Mouse (Mus musculus) midbrain, embryonic 10.5 days (tissue): ENCODE data around the gene C1qtnf1. TPM values are rescaled to one million over a fixed set of nuclear protein-coding genes. Genes with fewer than 3 reads are reported as not detected.

Experiments
- DNase-seq: peaks from one replicate; pipeline ENCODE4 v3.0.0-alpha.2; 2017; ENCODE audit warnings: low spot score
- H3K27ac ChIP-seq: fragments of 300-500 bp; sonication (generic); replicated peaks from 2 replicates; pipeline ENCODE4 v1.5.1; 2016; ENCODE audit warnings: mild to moderate bottlenecking
- H3K27me3 ChIP-seq: fragments of 300-500 bp; sonication (generic); 2 replicates; pipeline ENCODE4 v1.6.1; 2016; ENCODE audit warnings: low read depth, mild to moderate bottlenecking; ENCODE audit not compliant: poor library complexity, severe bottlenecking
- H3K36me3 ChIP-seq: fragments of 300-500 bp; sonication (generic); 2 replicates; pipeline ENCODE4 v1.6.1; 2016; ENCODE audit warnings: mild to moderate bottlenecking, moderate library complexity
- H3K4me1 ChIP-seq: fragments of 300-500 bp; sonication (generic); 2 replicates; pipeline ENCODE4 v1.6.1; 2016
- H3K4me3 ChIP-seq: fragments of 300-500 bp; sonication (generic); 2 replicates; pipeline ENCODE4 v1.5.1; 2016; ENCODE audit warnings: mild to moderate bottlenecking, moderate library complexity
- H3K9me3 ChIP-seq: fragments of 300-500 bp; sonication (generic); replicated peaks from 2 replicates; pipeline ENCODE4 v1.6.1; 2016; ENCODE audit warnings: mild to moderate bottlenecking
- WGBS: fragments of 180-500 bp; shearing (Covaris S2); methylation state at CpG from one replicate; pipeline ENCODE4 v1.1.7; 2016; 5-methylcytosine and 5-hydroxymethylcytosine counted together
- polyA plus RNA-seq: library from polyadenylated mRNA; unstranded; fragments of >200 nt; fragmentation: Nextera tagmentation; extraction: Ambion mirVana; gene quantifications from 2 replicates; pipeline ENCODE4 v1.2.1, GENCODE M21; 2016

Gene C1qtnf1
- polyA plus RNA-seq, 1 experiment from 2014 or later = 2.0 TPM

DNA sequence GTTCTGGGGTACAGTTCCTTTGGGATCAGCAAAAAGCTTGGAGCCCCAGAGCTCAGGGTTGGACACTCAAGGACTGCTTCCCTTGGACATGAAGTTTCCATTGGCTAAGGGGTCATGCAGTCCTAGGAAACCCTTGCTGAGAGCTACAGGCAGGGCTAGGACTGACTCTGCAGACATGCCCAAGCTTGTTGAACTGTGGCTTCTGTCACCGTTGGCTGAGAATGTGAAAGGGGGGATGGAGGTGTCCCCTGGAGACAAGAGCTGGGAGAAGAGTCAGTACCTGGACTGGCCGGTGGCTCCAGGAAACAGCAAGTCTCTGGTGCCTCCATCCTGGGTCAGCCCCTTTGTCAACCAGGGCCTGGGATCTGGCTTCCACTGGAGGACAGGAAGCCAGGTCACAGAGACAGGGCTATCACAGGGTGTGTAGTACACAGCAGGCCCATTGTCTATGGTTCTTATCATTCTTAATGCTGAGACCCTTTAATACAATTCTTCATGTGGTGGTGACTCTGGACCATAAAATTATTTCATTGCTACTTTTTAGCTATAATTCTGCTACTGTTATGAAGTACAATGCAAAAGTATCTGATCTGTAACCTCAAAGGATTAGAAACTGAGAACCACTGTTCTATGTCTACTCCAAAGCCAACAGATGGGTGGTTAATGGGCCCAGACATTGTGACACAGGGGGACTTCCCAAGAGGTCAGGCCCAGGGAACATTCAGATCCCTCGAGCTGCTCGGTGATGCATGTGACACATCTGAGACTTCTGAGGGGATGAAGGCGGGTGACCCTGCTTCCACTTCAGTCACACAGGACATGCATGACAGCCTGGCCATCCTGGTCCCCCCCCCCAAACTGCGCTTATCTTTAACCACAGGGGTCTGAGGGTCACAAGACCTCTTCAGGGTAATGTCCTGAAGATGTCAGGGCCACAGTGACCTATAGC is 23.8 kb upstream of the C1qtnf1 start:
- peaks cover 17% of the 10 kb centered on the region; the same call in 1 of the 2 replicates for H3K4me1 ChIP-seq
- DNase-seq = no peak
- no peak overlapping the region for H3K27ac ChIP-seq
- H3K4me3 ChIP-seq = no peak overlapping the region
- WGBS = 77% methylated on average over 6 of the region's 6 CpGs
- peaks cover 42% of the 10 kb centered on the region for H3K36me3 ChIP-seq
- H3K9me3 ChIP-seq = no peaks in the 10 kb centered on the region
- H3K27me3 ChIP-seq = no peaks in the 10 kb centered on the region

DNA sequence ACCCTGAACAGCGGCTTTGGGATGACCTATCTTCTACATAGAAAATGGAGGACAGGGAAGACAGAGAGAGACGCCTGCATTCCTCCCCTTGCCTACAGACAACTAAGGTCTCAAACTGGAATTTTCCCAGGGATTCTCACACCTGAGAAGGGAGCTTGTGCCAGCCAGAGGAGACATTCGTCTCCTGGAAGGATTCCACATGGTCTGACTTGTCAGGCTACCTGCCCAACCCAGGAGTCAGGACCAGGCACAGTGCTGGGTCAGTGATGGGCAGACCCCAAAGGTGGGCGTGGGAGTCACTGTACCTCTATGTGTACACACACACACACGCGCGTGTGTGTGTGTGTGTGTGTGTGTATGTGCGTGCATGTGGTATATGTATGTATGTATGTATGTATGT is 22.7 kb upstream of the C1qtnf1 start:
- WGBS = 96% methylated on average over 8 of the region's 8 CpGs
- H3K4me1 ChIP-seq = peaks cover 11% of the 10 kb centered on the region; the same call in 1 of the 2 replicates
- H3K9me3 ChIP-seq = no peaks in the 10 kb centered on the region
- DNase-seq = no peak
- no peaks in the 10 kb centered on the region for H3K27me3 ChIP-seq
- peaks cover 53% of the 10 kb centered on the region for H3K36me3 ChIP-seq
- no peak overlapping the region for H3K27ac ChIP-seq
- H3K4me3 ChIP-seq = no peak overlapping the region

DNA sequence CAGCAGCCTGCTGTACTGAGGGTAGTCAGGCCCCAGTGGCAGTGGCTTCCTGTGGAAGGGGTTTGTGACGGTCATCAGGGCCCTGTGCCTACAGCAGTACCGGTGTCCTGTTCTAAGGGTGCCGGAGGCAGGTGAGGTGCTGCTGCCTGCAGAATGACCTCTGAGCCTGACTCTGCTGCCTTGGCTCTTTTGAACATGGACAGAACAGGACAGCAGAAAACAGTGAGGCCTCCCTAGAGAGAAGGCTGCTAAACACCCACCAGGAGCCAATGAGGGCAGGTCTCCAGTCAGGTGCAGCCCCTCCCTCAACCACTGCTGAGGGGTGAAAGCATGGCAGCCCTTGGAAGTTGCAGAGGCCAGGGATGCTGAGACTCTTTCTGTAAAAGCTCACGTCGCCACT is 21.5 kb upstream of the C1qtnf1 start:
- Histone ChIP-seq H3K27ac (no peak overlapping the region), H3K36me3 (peaks cover 65% of the 10 kb centered on the region)

DNA sequence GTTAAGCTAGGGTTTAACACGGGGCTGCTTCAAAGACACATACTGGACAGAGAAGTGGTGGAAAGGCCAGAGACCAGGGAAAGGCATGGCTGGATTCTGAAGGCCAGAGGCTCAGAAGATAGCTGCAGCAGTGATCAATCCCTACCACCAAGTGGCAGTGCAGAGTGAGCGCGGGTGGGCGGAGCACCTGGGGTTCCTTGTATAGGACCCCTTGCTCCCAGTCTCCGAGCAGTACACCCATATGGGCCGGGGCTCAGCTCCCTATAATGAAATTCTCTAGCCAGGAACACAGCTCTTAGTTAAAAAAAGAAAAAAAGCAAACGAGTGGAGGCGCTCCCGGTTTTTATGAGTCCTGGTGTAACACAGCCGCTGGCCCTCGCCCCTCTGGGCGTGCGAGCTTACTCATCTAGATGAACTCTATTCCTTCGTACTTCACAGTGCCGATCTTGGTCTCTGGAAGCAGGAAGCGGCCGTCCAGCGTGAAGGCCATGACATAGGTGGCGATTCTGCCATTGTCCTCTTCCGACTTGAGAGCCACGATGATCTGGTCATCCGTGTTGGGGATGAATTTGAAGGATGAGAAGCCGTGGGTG is 20.6 kb upstream of the C1qtnf1 start:
- H3K27ac ChIP-seq = no peak overlapping the region
- DNase-seq = no peak
- H3K27me3 ChIP-seq = no peaks in the 10 kb centered on the region
- no peak overlapping the region for H3K4me3 ChIP-seq
- H3K9me3 ChIP-seq = no peaks in the 10 kb centered on the region
- H3K4me1 ChIP-seq = 0 out of 2 replicates have a peak, but pooled peaks cover 3% of the 10 kb centered on the region
- H3K36me3 ChIP-seq = peaks cover 72% of the 10 kb centered on the region
- WGBS = 88% methylated on average over 23 of the region's 23 CpGs

More for the DNA sequence above, 21.5 kb upstream of the C1qtnf1 start:
- Histone ChIP-seq H3K4me3 (no peak overlapping the region), H3K9me3 (no peaks in the 10 kb centered on the region), H3K4me1 (peaks cover 7% of the 10 kb centered on the region; the same call in 1 of the 2 replicates), H3K27me3 (no peaks in the 10 kb centered on the region)
- 93% methylated on average over 5 of the region's 5 CpGs for WGBS
- DNase-seq = no peak

DNA sequence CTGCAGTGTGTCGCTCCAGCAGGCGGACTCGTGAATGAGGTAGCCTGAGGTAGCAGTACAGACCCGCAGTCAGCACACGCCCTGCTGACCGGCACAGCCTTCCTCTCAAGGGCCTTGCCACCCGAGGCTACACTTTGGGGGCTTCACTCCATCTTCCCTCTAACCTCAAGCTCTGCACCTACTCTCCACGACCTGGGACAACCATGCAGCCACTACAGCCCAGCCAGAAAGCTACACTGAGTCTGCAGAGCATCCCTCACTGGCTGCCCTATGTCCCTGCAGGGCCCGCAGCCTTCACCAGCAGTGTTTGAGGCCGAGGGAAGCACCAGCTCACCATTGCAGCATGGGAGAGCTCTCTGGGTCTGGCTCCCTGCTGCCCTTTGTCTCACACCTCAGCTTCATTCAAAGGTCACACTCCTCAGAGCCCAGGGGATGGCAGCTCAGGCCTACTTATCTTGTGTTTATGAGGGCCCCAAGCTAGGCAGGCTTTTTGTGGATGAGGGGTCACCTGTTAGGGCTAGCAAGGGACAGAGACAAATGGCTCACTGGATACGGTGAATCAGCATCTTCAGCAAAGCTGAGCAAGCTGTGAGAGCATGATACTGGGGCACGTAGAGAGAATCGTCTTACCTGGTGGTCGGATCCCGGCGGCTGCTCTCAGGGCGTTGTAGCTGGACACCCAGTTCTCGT is 19.8 kb upstream of the C1qtnf1 start:
- Histone ChIP-seq H3K36me3 (peaks cover 75% of the 10 kb centered on the region), H3K9me3 (no peaks in the 10 kb centered on the region), H3K4me1 (0 out of 2 replicates have a peak, but pooled peaks cover 3% of the 10 kb centered on the region), H3K4me3 (no peak overlapping the region), H3K27me3 (no peaks in the 10 kb centered on the region), H3K27ac (no peak overlapping the region)
- DNase-seq = no peak
- whole genome bisulfite sequencing = 86% methylated on average over 18 of the region's 18 CpGs

DNA sequence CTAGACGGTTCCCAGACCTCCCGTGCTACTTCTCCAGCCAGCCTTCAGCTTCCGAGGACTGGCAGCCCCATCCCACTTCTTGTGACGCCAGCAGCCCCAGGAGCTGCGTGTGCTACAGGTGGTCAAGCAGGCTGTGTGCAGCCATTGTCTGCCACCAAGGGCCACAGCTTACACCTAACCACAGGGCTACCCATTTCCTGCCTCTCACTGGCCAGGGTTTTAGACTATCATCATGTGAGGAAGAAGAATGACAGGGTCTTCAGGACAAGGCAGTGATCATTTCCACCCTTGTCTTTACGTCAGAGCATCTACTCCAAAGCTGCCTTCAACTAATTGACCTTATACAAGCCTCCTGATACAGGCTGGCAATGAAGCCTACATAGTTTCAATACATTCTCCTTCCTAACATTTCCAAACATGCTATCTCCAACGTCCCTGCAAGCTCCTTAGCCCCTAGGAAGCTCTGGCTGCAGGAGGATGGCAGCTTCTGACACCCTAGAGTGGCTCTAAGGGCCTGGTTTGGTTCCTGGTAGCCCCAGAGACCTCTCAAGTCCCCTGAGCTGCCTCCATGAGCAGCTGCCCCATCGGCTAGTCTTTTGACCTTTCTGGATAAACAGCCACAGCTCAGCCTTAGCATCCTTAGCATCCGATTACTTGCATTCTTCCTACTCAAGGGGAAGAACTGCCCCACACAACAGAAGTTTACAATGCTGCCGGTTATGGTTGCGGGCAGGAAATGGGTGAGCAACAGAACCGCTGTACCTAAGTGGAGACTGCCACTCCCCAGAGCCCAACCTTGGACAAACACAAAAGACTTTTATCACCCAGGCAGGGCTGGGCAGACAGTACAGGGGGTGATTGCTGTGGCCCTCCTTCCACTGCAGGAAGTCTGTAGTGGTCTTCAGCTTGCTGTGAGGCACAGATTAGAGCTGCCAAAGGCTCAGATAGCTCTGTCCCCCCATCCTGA is 18.6 kb upstream of the C1qtnf1 start:
- no peak overlapping the region for H3K27ac ChIP-seq
- peaks cover 86% of the 10 kb centered on the region for H3K36me3 ChIP-seq
- 0 out of 2 replicates have a peak, but pooled peaks cover 3% of the 10 kb centered on the region for H3K4me1 ChIP-seq
- DNase-seq = no peak
- H3K4me3 ChIP-seq = no peak overlapping the region
- H3K27me3 ChIP-seq = no peaks in the 10 kb centered on the region
- WGBS = 89% methylated on average over 12 of the region's 12 CpGs
- H3K9me3 ChIP-seq = no peaks in the 10 kb centered on the region

DNA sequence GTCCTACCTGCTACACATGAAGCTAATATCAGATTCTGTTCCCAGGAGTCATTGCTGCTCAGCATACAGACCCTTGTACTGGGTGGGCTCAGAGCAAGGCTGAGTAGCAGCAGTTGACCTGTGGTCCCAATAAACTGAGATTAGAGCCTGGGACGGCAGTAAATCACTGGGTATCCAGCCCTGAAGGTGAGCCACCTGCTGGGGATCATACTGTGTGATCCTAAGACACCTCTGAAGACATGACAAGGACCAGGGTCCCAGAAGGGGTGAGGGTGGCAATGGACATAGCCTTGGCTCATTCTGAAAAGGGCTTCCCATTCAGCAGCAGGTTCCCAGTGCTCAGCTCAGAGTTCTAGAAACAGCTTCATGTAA is 17.9 kb upstream of the C1qtnf1 start:
- Histone ChIP-seq H3K4me1 (0 out of 2 replicates have a peak, but pooled peaks cover 3% of the 10 kb centered on the region), H3K9me3 (no peaks in the 10 kb centered on the region), H3K27ac (no peak overlapping the region), H3K27me3 (no peaks in the 10 kb centered on the region), H3K36me3 (peaks cover 92% of the 10 kb centered on the region), H3K4me3 (no peak overlapping the region)
- WGBS = 84% methylated on average over 1 of the region's 1 CpGs
- no peak for DNase-seq

DNA sequence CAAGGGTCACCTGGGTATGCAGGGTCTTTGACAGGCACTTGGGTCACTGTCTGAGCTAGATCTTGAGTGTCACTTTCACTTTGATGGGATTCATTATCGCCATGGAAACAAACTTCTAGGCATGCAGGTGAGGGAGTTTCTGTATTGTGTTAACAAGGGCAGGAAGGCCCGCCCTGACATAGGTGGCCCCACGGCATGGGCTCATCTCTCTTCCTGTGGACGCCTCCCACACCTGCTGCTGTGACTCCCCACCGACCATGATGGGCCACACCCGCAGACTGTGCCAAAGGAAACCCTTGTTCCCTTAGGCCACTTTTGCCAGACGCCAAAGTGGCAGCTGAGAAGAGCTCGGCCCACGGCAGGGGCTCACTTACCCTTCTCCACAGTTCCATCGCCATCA is 17.5 kb upstream of the C1qtnf1 start:
- WGBS = 95% methylated on average over 10 of the region's 10 CpGs
- H3K9me3 ChIP-seq = no peaks in the 10 kb centered on the region
- H3K4me3 ChIP-seq = no peak overlapping the region
- H3K27me3 ChIP-seq = no peaks in the 10 kb centered on the region
- H3K4me1 ChIP-seq = 0 out of 2 replicates have a peak, but pooled peaks cover 3% of the 10 kb centered on the region
- no peak for DNase-seq
- H3K36me3 ChIP-seq = peaks cover 92% of the 10 kb centered on the region
- no peak overlapping the region for H3K27ac ChIP-seq

DNA sequence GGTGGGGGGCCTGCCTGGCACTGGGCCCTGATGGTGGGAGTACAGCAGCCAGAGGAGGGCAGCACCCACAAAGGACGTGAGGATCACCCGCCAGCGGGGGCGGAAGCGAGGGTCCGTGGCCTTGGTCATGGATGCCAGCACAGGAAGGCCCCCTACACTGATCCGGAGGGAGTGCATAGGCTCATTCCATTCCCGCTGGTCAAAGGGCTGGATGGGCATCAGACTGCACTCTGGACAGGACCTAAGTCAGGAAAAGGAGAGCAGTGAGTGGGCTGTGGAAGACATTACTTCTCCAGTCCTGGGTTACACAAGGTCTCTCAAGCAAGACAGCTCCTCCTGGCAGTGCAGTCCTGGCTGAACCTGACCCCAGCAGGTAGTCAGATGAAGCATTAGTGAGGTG is 16.7 kb upstream of the C1qtnf1 start:
- WGBS = 93% methylated on average over 8 of the region's 8 CpGs
- Histone ChIP-seq H3K36me3 (peaks cover 92% of the 10 kb centered on the region), H3K27ac (no peak overlapping the region)

DNA sequence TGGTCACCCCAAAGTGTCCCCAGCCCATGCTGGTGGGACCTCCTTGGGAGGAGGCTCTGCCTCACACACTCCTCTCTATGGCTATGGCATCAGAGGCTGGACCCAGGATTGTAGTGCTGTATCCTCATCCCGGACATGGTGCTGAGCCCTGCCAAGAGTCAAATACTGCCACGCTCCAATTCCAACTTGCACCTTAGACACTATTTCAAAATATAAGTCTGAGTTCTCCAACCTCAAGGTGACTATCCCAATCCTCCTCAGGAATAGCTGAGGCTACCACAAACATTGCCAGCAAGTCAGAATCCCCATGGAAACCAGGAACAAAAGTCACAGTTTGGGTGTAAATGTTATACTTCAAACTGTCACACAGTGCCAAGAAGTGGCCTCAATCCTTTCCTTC is 15.4 kb upstream of the C1qtnf1 start:
- Histone ChIP-seq H3K4me1 (peaks cover 13% of the 10 kb centered on the region), H3K9me3 (no peaks in the 10 kb centered on the region), H3K36me3 (peaks cover 85% of the 10 kb centered on the region), H3K27me3 (no peaks in the 10 kb centered on the region), H3K4me3 (no peak overlapping the region), H3K27ac (no peak overlapping the region)
- WGBS = 96% methylated on average over 2 of the region's 2 CpGs
- DNase-seq = no peak

More for the DNA sequence above, 16.7 kb upstream of the C1qtnf1 start:
- H3K27me3 ChIP-seq = no peaks in the 10 kb centered on the region
- no peaks in the 10 kb centered on the region for H3K4me1 ChIP-seq
- no peak overlapping the region for H3K4me3 ChIP-seq
- H3K9me3 ChIP-seq = no peaks in the 10 kb centered on the region
- DNase-seq = no peak

DNA sequence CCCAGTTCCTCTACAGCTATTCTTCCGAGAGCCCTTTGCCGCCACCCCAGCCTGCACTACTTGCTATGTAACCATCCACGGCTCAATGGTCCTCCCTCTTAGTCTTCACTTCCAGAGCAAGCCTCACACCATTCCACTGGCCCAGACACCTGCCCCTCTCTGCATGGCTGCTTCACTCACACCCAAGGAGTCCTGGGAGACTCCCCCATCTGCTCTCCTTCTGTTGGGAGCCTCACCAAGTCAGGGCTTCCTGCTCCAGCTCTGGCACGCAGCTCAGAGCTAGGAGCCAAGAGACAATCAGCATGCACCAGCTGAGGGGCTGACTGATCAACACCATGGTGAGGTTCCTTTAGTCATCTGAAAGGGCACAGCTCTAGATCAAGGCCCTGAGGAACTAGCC is 14.9 kb upstream of the C1qtnf1 start:
- Histone ChIP-seq H3K27me3 (no peaks in the 10 kb centered on the region), H3K36me3 (peaks cover 81% of the 10 kb centered on the region), H3K4me3 (no peak overlapping the region), H3K9me3 (no peaks in the 10 kb centered on the region), H3K4me1 (peaks cover 17% of the 10 kb centered on the region), H3K27ac (no peak overlapping the region)
- 90% methylated on average over 4 of the region's 4 CpGs for WGBS
- DNase-seq = no peak

DNA sequence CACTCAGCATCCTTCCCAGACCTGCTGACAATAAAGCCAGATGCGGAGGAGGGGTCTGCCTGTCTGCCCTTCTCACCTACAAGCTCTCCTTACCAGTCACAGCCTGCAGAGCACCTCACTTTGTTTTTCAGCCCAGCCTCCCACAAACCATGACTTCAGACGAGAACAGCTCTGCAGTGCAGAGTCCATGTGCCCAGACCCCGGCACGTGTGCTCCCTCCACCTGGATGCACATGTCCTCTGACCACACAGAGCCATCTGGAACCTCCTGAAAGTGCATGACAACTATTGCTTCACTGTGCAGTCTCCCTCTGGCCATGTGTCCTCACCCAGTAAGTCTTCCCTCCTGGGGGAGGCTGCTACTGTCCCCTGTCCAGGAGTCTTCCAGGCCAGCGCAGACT is 13.7 kb upstream of the C1qtnf1 start:
- peaks cover 69% of the 10 kb centered on the region for H3K36me3 ChIP-seq

More for the DNA sequence above, 13.7 kb upstream of the C1qtnf1 start:
- DNase-seq = no peak
- Histone ChIP-seq H3K27ac (no peak overlapping the region), H3K4me1 (peaks cover 29% of the 10 kb centered on the region), H3K27me3 (no peaks in the 10 kb centered on the region), H3K4me3 (no peak overlapping the region), H3K9me3 (no peaks in the 10 kb centered on the region)
- WGBS = 93% methylated on average over 5 of the region's 5 CpGs
